Mouse (Mus musculus) limb, embryonic 14.5 days (tissue): Measurements from ENCODE around the gene Cabp1. TPM values are rescaled to one million over a fixed set of nuclear protein-coding genes. Genes with fewer than 3 reads are reported as not detected.

Source experiments
- ATAC-seq: fragments of 200-750 bp; cut with Nextera tagmentation; 2 replicates; pipeline ENCODE4 v1.8.0; 2017; ENCODE audit warnings: low read depth, moderate number of reproducible peaks, moderate TSS enrichment; ENCODE audit not compliant: low FRiP score
- DNase-seq: peaks from one replicate; pipeline ENCODE4 v3.0.0-alpha.2; 2015; ENCODE audit warnings: low spot score
- H3K27ac ChIP-seq: fragments of 300-500 bp; sonication (generic); replicated peaks from 2 replicates; pipeline ENCODE4 v1.5.1; 2014; ENCODE audit warnings: low read depth, mild to moderate bottlenecking, low read length, moderate library complexity, mixed read lengths
- H3K27me3 ChIP-seq: fragments of 300-500 bp; sonication (generic); 2 replicates; pipeline ENCODE4 v1.6.1; 2014; ENCODE audit warnings: low read length, mixed read lengths; ENCODE audit not compliant: control insufficient read depth, insufficient read depth
- H3K36me3 ChIP-seq: fragments of 300-500 bp; sonication (generic); 2 replicates; pipeline ENCODE4 v1.6.1; 2014; ENCODE audit warnings: mild to moderate bottlenecking, low read length, moderate library complexity, mixed read lengths; ENCODE audit not compliant: control insufficient read depth, insufficient read depth
- H3K4me1 ChIP-seq: fragments of 300-500 bp; sonication (generic); 2 replicates; pipeline ENCODE4 v1.6.1; 2014; ENCODE audit warnings: antibody characterized with exemption, low read length, mixed read lengths; ENCODE audit not compliant: control insufficient read depth, insufficient read depth
- H3K4me2 ChIP-seq: fragments of 300-500 bp; sonication (generic); replicated peaks from 2 replicates; pipeline ENCODE4 v1.6.1; 2014; ENCODE audit warnings: low read depth, mild to moderate bottlenecking, low read length, moderate library complexity; ENCODE audit not compliant: severe bottlenecking
- H3K4me3 ChIP-seq: fragments of 300-500 bp; sonication (generic); replicated peaks from 2 replicates; pipeline ENCODE4 v1.5.1; 2014; ENCODE audit warnings: low read length
- H3K9ac ChIP-seq: fragments of 300-500 bp; sonication (generic); 2 replicates; pipeline ENCODE4 v1.6.1; 2014; ENCODE audit warnings: mild to moderate bottlenecking, low read depth, low read length, moderate library complexity; ENCODE audit not compliant: severe bottlenecking
- H3K9me3 ChIP-seq: fragments of 300-500 bp; sonication (generic); 2 replicates; pipeline ENCODE4 v1.6.1; 2016; ENCODE audit warnings: low read length; ENCODE audit not compliant: control insufficient read depth
- POLR2A ChIP-seq: fragments of 200-500 bp; IDR thresholded peaks from 2 replicates; pipeline ENCODE4 v1.8.0; 2012; ENCODE audit warnings: inconsistent platforms, mild to moderate bottlenecking, moderate library complexity, borderline replicate concordance; ENCODE audit not compliant: insufficient read depth, insufficient read length; ENCODE audit errors: extremely low read depth
- WGBS: fragments of 180-500 bp; shearing (Covaris S2); extraction: QIAGEN DNeasy Blood & Tissue Kit; methylation state at CpG from one replicate; pipeline ENCODE4 v1.1.7; 2014; 5-methylcytosine and 5-hydroxymethylcytosine counted together
- polyA plus RNA-seq, 2 experiments: library from polyadenylated mRNA; depleted of rRNA in 1 of 2; stranded (reverse) in 1 of 2; unstranded in 1 of 2; fragments of >200 nt; fragmentation: Nextera tagmentation in 1 of 2; extraction: Ambion mirVana in 1 of 2; gene quantifications; 2 replicates each; pipeline versions ENCODE4 v1.2.1 to v1.2.3; 2012 to 2014

Gene Cabp1
- polyA plus RNA-seq, 2 experiments: 1.5 to 4.7 TPM

GRCm38 (mm10) chr5:115170150-115170549 lies 24.0 kb downstream of the Cabp1 start:
- WGBS: 84% methylated on average over 8 of the region's 8 CpGs
- Histone ChIP-seq H3K9ac (no peak overlapping the region), H3K27me3 (no peaks in the 10 kb centered on the region), H3K4me1 (0 out of 2 replicates have a peak, but pooled peaks cover 5% of the 10 kb centered on the region), H3K4me3 (no peak overlapping the region), H3K27ac (no peak overlapping the region), H3K36me3 (no peaks in the 10 kb centered on the region), H3K9me3 (no peaks in the 10 kb centered on the region), H3K4me2 (no peak overlapping the region)
- no peak for ATAC-seq
- no peak for TF ChIP-seq POLR2A
- no peak for DNase-seq

GRCm38 (mm10) chr5:115168641-115169415 lies 25.4 kb downstream of the Cabp1 start:
- 22% methylated on average over 24 of the region's 27 CpGs for WGBS
- no peak for DNase-seq
- TF ChIP-seq POLR2A: no peak
- no peak overlapping the region for H3K4me3 ChIP-seq
- H3K9ac ChIP-seq: peak overlapping the region; percentile 34; the same call in 1 of the 2 replicates
- no peaks in the 10 kb centered on the region for H3K36me3 ChIP-seq
- 0 out of 2 replicates have a peak, but pooled peaks cover 5% of the 10 kb centered on the region for H3K4me1 ChIP-seq
- no peaks in the 10 kb centered on the region for H3K9me3 ChIP-seq
- H3K27me3 ChIP-seq: no peaks in the 10 kb centered on the region
- ATAC-seq: no peak
- H3K27ac ChIP-seq: no peak overlapping the region
- no peak overlapping the region; the same call in 1 of the 2 replicates for H3K4me2 ChIP-seq

- H3K4me1 ChIP-seq: 0 out of 2 replicates have a peak, but pooled peaks cover 5% of the 10 kb centered on the region
- H3K9ac ChIP-seq: no peak overlapping the region
- ATAC-seq (no peak), DNase-seq (no peak)
- H3K27ac ChIP-seq: no peak overlapping the region
- H3K4me3 ChIP-seq: no peak overlapping the region
- H3K27me3 ChIP-seq: no peaks in the 10 kb centered on the region
- H3K9me3 ChIP-seq: no peaks in the 10 kb centered on the region
- no peak for TF ChIP-seq POLR2A
- H3K4me2 ChIP-seq: no peak overlapping the region
- 61% methylated on average over 6 of the region's 6 CpGs for WGBS
- no peaks in the 10 kb centered on the region for H3K36me3 ChIP-seq
Measured at GRCm38 (mm10) chr5:115167396-115167795, 26.8 kb downstream of the Cabp1 start.

- no peaks in the 10 kb centered on the region for H3K27me3 ChIP-seq
- H3K9ac ChIP-seq: no peak overlapping the region
- H3K27ac ChIP-seq: no peak overlapping the region
- H3K4me3 ChIP-seq: no peak overlapping the region
- H3K4me1 ChIP-seq: 0 out of 2 replicates have a peak, but pooled peaks cover 5% of the 10 kb centered on the region
- no peak for DNase-seq
- TF ChIP-seq POLR2A: no peak
- WGBS: 77% methylated on average over 7 of the region's 7 CpGs
- no peak overlapping the region for H3K4me2 ChIP-seq
- H3K9me3 ChIP-seq: no peaks in the 10 kb centered on the region
- no peak for ATAC-seq
- H3K36me3 ChIP-seq: no peaks in the 10 kb centered on the region
Measured at GRCm38 (mm10) chr5:115166815-115167194, 27.4 kb downstream of the Cabp1 start.

- TF ChIP-seq POLR2A: no peak
- peaks cover 8% of the 10 kb centered on the region; the same call in 1 of the 2 replicates for H3K4me1 ChIP-seq
- H3K9me3 ChIP-seq: no peaks in the 10 kb centered on the region
- DNase-seq (no peak), ATAC-seq (no peak)
- no peak overlapping the region for H3K9ac ChIP-seq
- H3K27me3 ChIP-seq: no peaks in the 10 kb centered on the region
- H3K27ac ChIP-seq: 0 out of 2 replicates have a peak overlapping the region, but pooled peaks have one; percentile 13
- no peak overlapping the region for H3K4me3 ChIP-seq
- H3K36me3 ChIP-seq: no peaks in the 10 kb centered on the region
- no peak overlapping the region for H3K4me2 ChIP-seq
- WGBS: 39% methylated on average over 11 of the region's 11 CpGs
Measured at GRCm38 (mm10) chr5:115165895-115166814, 28.0 kb downstream of the Cabp1 start.
